Mouse (Mus musculus): ENCODE measurements around the gene Olfr866.

Gene Olfr866

GRCm38 (mm10) chr9:20027935-20028334 is at the start of gene Olfr866:
Olfr866 (minus strand) TSS chr9:20028035.
- no peak for DNase-seq

DNA sequence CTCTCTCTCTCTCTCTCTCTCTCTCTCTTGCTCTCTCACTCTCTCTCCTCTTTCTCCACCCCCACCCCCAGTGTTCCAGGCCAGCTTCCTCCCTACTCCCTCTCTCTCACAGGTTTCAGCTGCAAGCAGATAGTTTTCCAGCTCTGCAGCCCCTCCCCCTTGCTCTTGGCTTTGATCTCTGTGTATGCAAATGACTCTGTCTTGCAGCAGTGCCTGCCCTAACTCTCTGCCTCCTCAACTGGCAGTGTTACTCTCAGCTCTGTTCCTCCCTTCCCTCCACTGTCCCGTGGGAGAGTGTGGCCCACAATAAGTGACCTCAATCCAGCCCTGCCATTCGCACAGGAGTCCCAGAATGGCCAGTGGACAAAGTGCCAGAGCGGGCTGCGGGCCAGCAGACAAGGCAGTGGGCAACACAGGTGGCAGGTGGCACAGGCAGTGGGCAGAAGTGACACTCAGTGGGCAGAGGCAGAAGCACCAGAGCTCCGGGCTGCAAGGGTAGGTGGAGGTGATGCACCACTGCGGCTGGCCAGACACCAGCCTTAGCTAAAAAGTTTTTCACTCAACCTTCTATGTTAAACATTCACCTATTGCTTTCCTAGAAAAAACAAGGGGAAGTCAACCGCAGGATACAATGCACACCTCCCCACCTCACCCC is 45.8 kb upstream of the Olfr866 start:
- no peak for DNase-seq

DNA sequence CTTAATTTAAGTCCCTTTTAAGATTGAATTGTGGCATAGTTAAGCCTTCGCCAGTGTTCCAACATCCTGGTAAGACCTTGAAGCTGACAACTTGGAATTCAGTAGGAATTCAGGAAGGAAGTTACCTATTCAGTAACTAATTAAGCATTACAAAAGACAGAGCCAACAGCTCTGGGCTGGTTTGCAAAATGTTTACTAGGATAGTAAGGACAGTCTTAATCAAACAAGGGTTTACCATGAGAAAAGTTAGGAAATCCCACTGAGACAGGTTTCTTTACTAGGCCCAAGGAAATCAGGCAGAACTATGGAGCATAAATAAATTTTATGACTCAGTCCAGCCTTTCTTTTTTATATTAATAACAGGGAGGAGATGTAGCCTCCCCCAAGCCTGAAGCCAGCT is 43.5 kb upstream of the Olfr866 start:
- no peak for DNase-seq

GRCm38 (mm10) chr9:20070236-20070635 is 42.4 kb upstream of the Olfr866 start:
- no peak for DNase-seq

- no peak for DNase-seq
Observed at GRCm38 (mm10) chr9:20057462-20057861, 29.6 kb upstream of the Olfr866 start, which contains the start of gene Olfr867. Olfr867 (minus strand) TSS chr9:20057562.

DNA sequence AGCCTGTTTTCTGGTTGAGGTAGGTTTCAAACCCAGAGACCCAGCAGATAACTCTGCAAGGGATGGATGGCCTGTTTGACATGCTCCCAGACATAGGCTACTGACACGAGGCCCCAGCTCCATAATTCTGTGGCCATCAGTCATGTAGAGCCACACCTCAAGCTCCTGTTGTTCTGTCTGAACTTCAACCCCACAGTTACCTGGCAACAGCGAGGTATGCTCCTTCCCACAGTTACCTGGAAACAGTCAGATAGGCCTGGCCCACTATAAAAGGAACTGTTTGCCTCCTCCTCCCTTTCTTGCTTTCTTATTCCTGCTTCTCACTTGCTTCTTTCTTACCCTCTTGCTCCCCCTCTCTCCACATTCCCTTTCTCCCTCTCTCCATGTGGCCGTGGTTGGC is 20.1 kb upstream of the Olfr866 start:
- DNase-seq, result no peak

Data from right cerebral cortex, postnatal 14 days (tissue).